Mouse (Mus musculus): ENCODE measurements at regions not wholly inside any gene's neighbourhood (a gene's known extent, or its start where the extent isn't known, plus 50 kb on each side); places are given as distances from the start of the nearest gene placed in this dataset.

DNA sequence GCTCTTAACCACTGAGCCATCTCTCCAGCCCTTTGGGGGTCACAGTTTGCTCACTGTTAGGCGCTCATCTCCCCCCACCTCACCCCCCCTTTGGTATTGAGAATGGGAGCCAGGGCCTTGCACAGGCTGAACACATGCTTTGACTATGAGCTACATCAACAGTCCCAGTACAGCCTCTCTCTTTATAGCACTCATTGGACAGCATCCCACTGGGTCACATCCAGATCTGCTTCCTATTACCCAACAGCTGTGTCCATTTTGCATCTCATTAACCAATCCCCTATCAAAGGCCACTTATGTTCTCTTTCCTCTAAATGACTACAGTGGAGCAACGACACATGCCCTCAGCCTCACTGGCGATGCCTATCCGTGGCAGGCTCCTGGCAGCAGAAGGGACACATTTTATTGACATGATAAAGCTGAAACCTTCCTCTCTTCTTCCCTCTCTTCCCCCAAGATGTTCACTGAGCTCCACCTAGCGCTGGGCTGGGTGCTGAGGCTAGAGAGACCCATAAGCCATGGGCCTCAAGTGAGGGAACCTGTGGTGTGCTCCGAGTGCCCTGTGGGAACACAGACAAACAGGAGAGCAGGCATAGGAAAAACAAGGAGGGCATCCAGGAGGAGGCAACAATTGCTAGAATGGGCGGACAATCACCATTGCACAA, 57.3 kb upstream of the Smg1 start:
- Histone ChIP-seq H3K4me3 (ENCODE audit: insufficient read depth, low read length) (no peak overlapping the region), H3K27ac (ENCODE audit: insufficient read depth, low read depth, low read length) (no peak overlapping the region), H3K4me1 (ENCODE audit: control insufficient read depth, insufficient read depth, low read length) (peaks cover 5% of the 10 kb centered on the region; the same call in 1 of the 2 replicates)
- TF ChIP-seq CTCF (IDR thresholded peaks at IDR 0.05; ENCODE audit: low read depth, low read length) = no peak
- no peak for TF ChIP-seq POLR2A (IDR thresholded peaks at IDR 0.05; ENCODE audit: borderline replicate concordance, low read depth, low read length)

DNA sequence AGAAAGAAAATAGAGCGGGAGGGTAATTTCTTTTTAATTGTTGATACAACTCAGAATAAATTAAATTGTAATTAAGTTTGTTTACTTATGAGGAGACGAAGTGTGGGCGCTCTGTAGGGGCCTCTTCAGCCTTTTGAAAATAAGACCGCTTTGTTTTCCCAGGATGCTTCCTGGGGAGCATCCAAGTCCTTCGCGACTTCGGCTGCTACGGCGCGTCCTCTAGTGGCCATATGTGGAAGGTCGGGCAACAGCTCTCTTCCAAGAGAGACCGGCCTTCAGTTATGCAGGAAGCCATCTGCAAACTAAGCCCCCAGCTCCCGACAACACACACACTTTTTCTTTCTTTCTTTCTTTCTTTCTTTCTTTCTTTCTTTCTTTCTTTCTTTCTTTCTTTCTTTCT, 54.1 kb upstream of the Smg1 start:
- Histone ChIP-seq H3K4me1 (ENCODE audit: control insufficient read depth, insufficient read depth, low read length) (peaks cover 2% of the 10 kb centered on the region; the same call in 1 of the 2 replicates), H3K27ac (ENCODE audit: insufficient read depth, low read depth, low read length) (no peak overlapping the region), H3K4me3 (ENCODE audit: insufficient read depth, low read length) (no peak overlapping the region)
- TF ChIP-seq POLR2A (IDR thresholded peaks at IDR 0.05; ENCODE audit: borderline replicate concordance, low read depth, low read length) (no peak), CTCF (IDR thresholded peaks at IDR 0.05; ENCODE audit: low read depth, low read length) (peak; percentile 92)

DNA sequence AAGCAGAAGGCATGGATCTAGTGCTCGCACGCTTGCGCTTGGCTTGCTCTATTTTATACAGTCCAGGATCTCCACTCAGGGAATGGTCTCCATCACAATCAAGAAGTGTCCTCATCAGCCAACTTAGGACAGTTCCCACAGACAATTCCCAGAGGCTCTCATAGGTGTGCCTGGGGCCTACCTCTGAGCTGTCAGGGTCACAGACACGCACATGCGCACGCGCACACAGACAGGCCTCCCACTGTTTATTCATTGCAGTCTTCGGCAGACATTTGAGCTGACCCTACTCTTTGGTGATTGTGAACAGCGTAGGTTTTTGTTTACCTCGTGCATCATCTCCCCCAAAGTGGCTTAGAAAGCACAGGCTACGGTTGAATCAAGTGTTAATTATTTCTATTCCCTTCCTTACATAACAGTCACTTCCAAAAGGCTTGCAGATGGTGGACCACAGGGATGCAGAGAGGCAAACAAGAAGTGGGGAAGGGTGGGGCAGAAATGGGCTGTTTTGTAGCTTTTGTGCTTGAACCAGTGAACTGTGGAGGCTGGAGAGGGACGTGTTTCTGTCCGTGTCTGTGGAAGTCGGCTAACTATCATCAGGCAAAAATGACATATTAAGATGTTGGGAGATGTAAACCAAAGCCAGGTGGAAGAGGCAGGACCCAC, 53.5 kb upstream of the Smg1 start:
- no peak for TF ChIP-seq CTCF (IDR thresholded peaks at IDR 0.05; ENCODE audit: low read depth, low read length)
- no peak for TF ChIP-seq POLR2A (IDR thresholded peaks at IDR 0.05; ENCODE audit: borderline replicate concordance, low read depth, low read length)
- H3K4me1 ChIP-seq (ENCODE audit: control insufficient read depth, insufficient read depth, low read length) = peaks cover 2% of the 10 kb centered on the region; the same call in 1 of the 2 replicates

GRCm38 (mm10) chr7:118295855-118296254, 52.4 kb upstream of the Smg1 start:
- no peak overlapping the region for H3K27ac ChIP-seq (ENCODE audit: insufficient read depth, low read depth, low read length)
- TF ChIP-seq CTCF (IDR thresholded peaks at IDR 0.05; ENCODE audit: low read depth, low read length) = no peak
- no peak for TF ChIP-seq POLR2A (IDR thresholded peaks at IDR 0.05; ENCODE audit: borderline replicate concordance, low read depth, low read length)
- peaks cover 1% of the 10 kb centered on the region; the same call in 1 of the 2 replicates for H3K4me1 ChIP-seq (ENCODE audit: control insufficient read depth, insufficient read depth, low read length)
- H3K4me3 ChIP-seq (ENCODE audit: insufficient read depth, low read length) = no peak overlapping the region

More for the DNA sequence above, 53.5 kb upstream of the Smg1 start:
- no peak overlapping the region for H3K4me3 ChIP-seq (ENCODE audit: insufficient read depth, low read length)
- H3K27ac ChIP-seq (ENCODE audit: insufficient read depth, low read depth, low read length) = no peak overlapping the region

DNA sequence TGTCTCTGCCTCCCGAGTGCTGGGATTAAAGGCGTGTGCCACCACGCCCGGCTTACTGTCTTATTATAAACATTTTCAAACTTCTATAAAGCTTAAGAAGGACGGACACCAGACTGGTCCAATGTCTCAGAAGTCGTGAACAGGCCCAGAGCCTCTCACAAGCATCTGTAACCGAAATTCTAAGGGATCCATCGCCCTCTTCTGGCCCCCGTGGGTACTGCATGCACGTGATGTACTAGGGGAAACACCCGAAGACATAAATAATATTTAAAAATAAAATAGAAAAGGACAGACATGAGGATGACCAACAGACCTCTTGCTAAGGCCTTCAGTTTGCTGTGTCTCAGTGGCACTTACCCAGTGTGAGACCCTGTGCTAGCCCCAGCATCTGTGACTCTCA, 51.8 kb upstream of the Smg1 start:
- H3K4me3 ChIP-seq (ENCODE audit: insufficient read depth, low read length) = no peak overlapping the region
- H3K27ac ChIP-seq (ENCODE audit: insufficient read depth, low read depth, low read length) = no peak overlapping the region
- TF ChIP-seq POLR2A (IDR thresholded peaks at IDR 0.05; ENCODE audit: borderline replicate concordance, low read depth, low read length) (no peak), CTCF (IDR thresholded peaks at IDR 0.05; ENCODE audit: low read depth, low read length) (peak; percentile 55; the same call in 1 of the 2 replicates)
- H3K4me1 ChIP-seq (ENCODE audit: control insufficient read depth, insufficient read depth, low read length) = no peaks in the 10 kb centered on the region

- TF ChIP-seq CTCF (IDR thresholded peaks at IDR 0.05; ENCODE audit: low read depth, low read length) = no peak
- TF ChIP-seq POLR2A (IDR thresholded peaks at IDR 0.05; ENCODE audit: borderline replicate concordance, low read depth, low read length) = no peak
- Histone ChIP-seq H3K4me1 (ENCODE audit: control insufficient read depth, insufficient read depth, low read length) (no peaks in the 10 kb centered on the region), H3K4me3 (ENCODE audit: insufficient read depth, low read length) (no peak overlapping the region), H3K27ac (ENCODE audit: insufficient read depth, low read depth, low read length) (no peak overlapping the region)
Measured at GRCm38 (mm10) chr7:118294637-118295036, 51.2 kb upstream of the Smg1 start.
